Mouse (Mus musculus) MEL (cell line): ENCODE measurements around the gene Itgam.
A peak's percentile ranks its signal among the peaks of the same experiment; 100 is the strongest.

Source experiments
- CTCF ChIP-seq, 3 experiments: IDR thresholded peaks in 2 of 3; conservative IDR thresholded peaks in 1 of 3; 2 replicates each; pipeline ENCODE4 v1.5.1; 2011 to 2012; ENCODE audit warnings: low read length in 3 of 3, low read depth in 2 of 3, mild to moderate bottlenecking in 2 of 3, improper control_type of control experiment in 1 of 3, inconsistent platforms in 1 of 3, mixed read lengths in 1 of 3, moderate library complexity in 1 of 3; ENCODE audit not compliant: control insufficient read depth in 1 of 3, insufficient read depth in 1 of 3, poor library complexity in 1 of 3, severe bottlenecking in 1 of 3
- KAT2A ChIP-seq: conservative IDR thresholded peaks from 2 replicates; pipeline ENCODE4 v1.6.1; 2012; ENCODE audit warnings: low read depth, low read length, improper control_type of control experiment, inconsistent platforms
- RCOR1 ChIP-seq: IDR thresholded peaks from 2 replicates; pipeline ENCODE4 v1.6.1; 2012; ENCODE audit warnings: low read depth, mild to moderate bottlenecking, inconsistent platforms, low read length, improper control_type of control experiment
- SIN3A ChIP-seq: IDR thresholded peaks from 2 replicates; pipeline ENCODE4 v1.6.1; 2012; ENCODE audit warnings: low read length, improper control_type of control experiment, inconsistent platforms
- USF2 ChIP-seq, 2 experiments: IDR thresholded peaks; 2 replicates each; pipeline ENCODE4 v1.6.1; 2011 to 2012; ENCODE audit warnings: improper control_type of control experiment in 2 of 2, low read length in 2 of 2, borderline replicate concordance in 1 of 2, inconsistent platforms in 1 of 2, low read depth in 1 of 2, mild to moderate bottlenecking in 1 of 2; ENCODE audit not compliant: insufficient read depth in 1 of 2
- ZC3H11A ChIP-seq: IDR thresholded peaks from 2 replicates; pipeline ENCODE4 v1.6.1; 2012; ENCODE audit warnings: low read depth, mild to moderate bottlenecking, inconsistent platforms, low read length, improper control_type of control experiment

- TF ChIP-seq CTCF (IDR thresholded peaks at IDR 0.05 in 2 of 3, conservative IDR thresholded peaks at IDR 0.05 in 1 of 3; ENCODE audit: control insufficient read depth in 1 of 3, insufficient read depth in 1 of 3, low read depth in 2 of 3, low read length in 3 of 3, poor library complexity in 1 of 3, severe bottlenecking in 1 of 3) = no peak
- peak; percentile 79; the same call in 1 of the 2 replicates for TF ChIP-seq KAT2A
- peak; percentile 52 for TF ChIP-seq SIN3A
- no peak for TF ChIP-seq ZC3H11A
- TF ChIP-seq RCOR1 = no peak
- TF ChIP-seq USF2 (IDR thresholded peaks at IDR 0.05; ENCODE audit: borderline replicate concordance in 1 of 2, insufficient read depth in 1 of 2, low read depth in 1 of 2, low read length in 2 of 2) = no peak
These were observed 30.9 kb upstream of the Itgam start for GRCm38 (mm10) chr7:128031403-128031976.
